Mouse (Mus musculus) heart, adult 11 months (tissue): ENCODE data around the gene Pgd.
A peak's percentile ranks its signal among the peaks of the same experiment; 100 is the strongest.

ENCODE experiments used
- DNase-seq: peaks from one replicate; pipeline ENCODE4 v3.0.0; 2022

Gene Pgd

DNA sequence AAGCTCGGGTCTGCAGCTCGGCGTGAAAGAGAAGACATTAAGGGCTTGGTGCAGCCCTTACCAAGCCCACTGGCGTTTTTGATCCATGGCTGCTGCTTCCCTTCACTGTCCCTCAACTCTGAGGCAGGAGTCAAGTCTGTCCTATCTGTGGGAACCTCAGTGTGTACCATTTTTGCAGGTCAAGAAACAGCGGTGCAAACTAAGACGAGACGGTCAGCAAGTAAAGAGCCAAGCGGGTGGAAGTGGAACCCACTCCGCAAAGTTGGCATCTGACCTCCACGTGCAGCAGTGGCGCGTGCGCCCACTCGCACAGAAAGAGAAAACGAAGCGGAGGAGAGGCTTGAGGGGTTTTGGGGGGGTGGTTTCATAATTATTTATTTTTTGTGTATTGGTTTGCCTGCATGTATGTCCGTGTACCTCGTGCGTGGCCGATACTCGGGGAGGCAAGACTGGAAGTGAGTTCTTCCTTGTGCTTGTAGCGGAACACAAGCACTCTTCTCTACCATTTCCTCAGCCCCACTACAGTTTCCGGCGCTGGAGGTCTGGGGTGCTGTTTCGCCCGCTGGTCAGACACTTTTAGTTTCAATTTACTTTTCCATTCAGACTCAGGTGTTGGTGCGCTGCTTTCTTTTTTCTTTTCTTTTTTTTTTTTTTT, 513 bp upstream of the Pgd start:
- no peak for DNase-seq

DNA sequence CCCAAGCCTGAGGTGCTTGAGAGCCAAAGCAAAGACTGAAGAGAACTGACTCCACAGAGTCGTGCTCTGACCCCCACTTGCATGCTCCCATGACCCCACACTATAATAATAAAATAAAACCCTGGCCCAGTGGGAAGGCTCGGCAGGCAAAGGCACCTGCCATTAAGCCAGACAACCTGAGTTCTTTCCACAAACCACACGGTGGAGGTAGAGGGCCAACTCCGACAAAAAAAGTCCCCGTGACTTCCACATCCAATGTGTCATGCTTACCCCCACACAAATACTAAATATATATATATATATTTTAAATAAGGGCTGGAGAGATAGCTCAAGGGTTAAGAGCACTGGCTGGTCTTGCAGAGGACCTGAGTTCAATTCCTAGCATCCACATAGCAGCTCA, 2.4 kb downstream of the Pgd start:
- DNase-seq = no peak

DNA sequence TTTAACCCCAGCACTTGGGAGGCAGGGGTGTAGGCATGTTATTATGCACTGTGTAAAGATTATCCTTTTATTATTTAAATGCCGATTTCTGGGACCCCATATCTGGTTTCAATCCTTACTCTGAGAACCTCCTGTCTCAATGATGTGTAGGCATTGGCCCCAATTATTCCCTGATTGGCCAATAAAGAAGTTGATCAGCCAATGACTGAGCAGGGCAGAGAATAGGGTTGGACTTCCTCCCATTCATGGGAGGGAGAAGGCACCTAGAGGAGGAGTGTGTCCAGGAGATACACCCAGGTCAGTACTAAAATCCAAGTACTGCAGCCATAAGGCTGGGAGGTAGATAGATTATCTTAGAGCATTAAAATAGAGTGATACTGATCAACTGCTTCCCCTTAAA, 3.4 kb downstream of the Pgd start:
- DNase-seq = no peak

DNA sequence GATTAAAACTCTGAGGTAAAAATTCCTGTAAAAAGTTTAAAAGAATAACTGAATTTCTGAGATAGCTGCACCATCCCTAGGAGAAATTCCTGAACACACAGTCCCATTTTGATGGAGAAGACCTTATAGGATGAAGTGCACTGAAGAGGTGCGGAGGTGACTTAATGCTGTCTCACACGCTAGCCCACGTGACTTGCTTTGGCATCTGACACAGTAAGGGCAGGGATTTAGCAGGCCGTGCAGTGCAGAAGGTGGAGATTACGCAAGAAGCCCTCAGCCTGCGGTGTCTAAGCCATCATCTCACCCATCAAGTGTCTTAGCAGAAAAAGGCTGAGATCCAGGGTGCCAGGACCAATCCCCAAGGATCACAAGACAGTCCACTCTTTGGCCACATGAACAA, 5.4 kb downstream of the Pgd start:
- DNase-seq = no peak

DNA sequence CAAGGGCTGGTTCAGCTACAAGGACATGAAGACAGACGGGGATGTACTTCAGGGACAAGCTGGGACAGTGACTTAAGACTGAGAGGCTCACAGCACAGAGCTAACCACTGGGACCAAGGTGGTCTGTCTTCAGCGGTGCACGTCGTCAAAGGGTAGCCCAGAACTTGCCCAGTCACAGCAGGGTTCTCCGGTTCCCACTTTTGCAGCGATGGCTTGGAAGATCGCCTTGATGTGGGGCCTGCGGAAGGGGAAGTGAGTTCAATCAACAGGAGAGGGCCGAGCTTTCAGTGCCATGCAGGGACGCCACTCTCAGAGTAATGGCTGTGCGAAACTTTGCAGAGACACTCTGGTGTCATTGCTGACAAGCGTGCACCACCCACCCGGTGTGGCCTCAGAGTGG, 6.7 kb downstream of the Pgd start:
- DNase-seq = peak; percentile 94

DNA sequence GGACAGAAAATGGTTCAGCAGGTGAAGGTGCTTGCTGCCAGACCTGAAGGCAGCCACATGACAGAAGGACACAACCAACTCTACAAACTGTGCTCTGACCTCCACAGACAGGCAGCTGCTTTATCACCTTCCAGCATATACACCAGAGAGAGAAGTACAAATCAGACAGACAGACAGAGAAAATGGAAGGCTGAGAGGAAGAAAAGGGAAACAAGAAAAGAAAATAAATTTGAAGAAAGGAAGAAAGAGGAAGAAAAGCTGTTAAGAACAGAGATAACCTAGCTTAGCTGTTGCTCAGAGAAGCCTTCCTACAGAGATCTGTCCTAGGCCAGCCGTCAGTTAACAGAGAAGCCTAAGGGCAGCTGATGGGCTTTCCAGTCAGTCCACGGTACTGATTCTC, 7.4 kb downstream of the Pgd start:
- no peak for DNase-seq

DNA sequence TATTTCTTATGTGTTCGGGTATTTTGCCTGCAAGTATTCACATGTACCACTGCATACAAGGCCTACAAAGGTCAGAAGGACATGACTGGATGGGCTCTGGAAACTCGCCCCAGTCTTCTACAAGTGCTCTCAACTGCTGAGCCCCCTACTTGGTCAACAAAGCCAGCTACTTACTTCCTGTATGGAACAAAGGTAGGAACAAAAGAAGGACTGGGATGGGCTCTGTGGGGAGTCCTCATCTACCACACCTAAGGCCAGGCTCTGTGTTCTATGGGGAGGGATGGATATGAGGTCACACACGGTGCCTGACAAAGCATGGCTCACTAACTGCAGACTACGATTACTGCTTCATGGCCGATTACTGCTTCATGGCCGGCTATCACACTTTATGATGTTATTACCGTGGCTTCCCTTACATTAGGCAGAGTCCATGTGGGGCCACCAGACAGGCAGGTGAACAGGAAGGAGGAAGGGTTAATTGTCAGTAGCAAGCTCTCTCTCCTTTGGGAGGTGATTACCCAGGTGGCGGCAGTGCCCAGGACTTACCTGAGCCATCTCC, 9.1 kb downstream of the Pgd start:
- no peak for DNase-seq

DNA sequence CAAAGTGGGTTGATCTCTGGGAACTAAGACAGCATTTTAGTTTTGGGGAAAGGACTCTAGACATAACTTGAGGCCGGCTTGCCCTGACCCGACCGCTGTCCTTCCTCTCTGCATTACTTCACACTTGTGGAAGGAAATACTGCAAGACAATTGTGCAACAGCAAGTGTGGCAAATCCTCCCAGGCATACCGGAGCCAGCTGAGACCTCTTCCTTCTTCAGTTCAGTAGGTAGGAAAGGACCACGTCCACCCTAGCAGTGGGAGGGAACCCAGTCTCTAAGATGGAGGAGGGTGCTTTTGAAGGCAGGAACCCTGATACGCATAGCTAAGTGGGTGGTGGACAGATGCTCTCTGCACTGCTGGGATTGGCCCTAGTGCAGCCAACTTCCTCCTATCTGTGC, 10.9 kb downstream of the Pgd start:
- peak; percentile 95 for DNase-seq

DNA sequence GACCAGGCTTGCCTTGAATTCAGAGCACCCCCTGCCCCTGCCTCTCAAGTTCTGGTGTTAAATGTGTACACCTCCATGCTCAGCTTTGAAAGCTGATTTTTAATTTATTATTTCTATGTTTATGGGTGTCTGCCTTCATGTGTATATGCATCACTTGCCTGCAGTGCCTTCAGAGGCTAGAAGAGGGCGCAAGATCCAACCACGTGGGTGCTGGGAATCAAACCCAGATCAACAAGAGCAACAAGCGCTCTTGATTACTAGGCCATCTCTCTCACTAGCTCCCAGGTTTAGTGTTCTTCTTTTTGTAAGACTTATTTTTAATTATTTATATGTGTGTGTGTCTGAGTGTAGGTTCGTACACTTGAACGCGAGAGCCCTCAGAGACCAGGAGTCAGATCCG, 11.7 kb downstream of the Pgd start:
- no peak for DNase-seq

DNA sequence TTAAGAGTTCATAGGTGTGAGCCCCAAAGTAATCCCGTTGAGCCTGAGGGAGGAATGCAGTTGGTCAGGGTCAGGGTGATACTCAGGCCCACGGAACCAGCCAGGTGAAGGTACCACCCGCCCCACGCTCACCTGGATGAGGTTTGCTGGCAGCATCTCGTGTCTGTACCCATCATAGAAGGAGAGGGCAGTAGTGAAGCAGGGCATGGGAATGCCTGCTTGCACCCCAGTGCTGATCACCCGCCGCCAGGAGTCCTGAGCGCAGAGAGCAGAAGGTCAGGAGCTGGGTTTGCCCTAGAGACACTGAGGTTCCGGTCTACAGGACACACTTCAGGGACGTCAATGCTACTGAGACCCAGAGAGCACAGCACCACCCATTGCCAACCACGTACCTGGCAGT, 15.8 kb downstream of the Pgd start:
- DNase-seq = peak; percentile 90

DNA sequence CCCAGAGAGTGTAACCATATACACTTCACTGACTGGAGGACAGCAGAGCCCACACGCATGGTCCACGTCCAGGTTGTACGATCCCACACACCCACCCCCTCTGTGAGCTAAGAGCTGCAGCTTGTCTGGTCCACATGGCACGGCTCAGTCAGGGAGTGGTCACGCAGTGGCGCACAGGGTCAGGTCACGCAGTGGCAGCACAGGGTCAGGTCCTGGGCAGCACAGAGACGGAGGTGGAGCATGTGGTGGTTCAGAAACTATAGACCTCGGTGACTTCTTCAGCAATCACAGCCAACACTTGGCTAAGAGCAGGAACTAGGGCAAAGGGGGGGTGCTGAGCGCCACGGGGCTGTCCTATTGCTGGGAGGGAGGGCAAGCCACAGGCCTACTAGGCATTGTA, 16.3 kb downstream of the Pgd start:
- DNase-seq = peak; percentile 90

DNA sequence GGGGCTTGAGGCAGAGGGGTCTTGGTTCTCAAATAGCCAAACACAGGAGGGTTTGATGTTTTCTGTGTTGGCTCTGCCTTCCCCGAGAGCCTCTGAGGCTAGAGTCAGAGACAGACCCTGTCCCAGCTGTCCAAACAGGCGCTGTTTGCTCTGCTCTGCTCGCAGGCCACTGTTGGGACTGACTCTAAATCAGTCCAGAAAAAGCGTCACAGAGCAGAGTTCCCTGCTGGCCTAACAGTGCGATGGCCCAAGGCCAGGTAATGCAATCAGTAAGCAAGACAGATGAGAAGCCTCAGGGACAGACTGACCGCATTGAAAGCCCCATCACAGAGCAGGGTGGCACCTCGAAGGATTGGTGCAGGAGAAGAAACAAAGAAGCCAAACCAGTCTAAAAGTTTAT, 17.0 kb downstream of the Pgd start:
- DNase-seq = peak; percentile 94

DNA sequence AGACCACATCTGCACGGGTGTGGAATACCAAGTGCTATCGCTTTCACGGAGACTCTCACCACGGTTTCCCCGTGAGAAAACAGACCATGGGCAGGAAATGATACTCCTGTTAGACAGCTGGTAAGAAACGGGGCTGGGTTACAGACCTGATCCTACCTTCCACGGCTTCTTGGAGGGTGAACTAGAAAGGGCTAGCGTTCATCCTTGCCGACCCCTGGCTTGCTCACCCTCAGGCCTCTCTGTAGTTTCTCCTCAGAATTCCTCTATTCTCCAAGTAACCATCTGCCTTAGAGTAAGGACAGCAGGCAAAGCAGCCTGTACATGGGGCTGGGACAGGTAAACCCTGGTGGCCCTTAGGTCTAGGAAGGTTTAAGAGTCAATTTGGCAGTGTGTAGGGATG, 17.4 kb downstream of the Pgd start:
- DNase-seq = peak; percentile 85

DNA sequence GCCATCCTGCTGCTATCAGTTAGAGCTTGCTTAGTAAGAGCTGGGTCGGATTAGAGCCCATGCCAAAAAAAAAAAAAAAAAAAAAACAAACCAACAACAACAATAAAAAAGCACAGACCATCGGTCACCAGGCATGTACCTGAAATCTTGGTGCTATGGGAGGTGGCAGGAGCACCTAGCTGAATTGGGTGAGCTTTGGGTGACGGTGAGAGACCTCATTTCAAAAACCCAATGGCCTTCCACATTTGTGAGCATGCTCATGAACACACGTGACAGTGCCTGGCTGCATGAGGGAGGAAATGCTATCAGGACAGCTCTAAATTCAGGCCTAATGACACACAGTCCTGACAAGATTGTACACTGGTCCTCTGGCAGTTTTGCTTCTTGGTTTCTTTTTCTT, 18.5 kb downstream of the Pgd start:
- DNase-seq = peak; percentile 80

DNA sequence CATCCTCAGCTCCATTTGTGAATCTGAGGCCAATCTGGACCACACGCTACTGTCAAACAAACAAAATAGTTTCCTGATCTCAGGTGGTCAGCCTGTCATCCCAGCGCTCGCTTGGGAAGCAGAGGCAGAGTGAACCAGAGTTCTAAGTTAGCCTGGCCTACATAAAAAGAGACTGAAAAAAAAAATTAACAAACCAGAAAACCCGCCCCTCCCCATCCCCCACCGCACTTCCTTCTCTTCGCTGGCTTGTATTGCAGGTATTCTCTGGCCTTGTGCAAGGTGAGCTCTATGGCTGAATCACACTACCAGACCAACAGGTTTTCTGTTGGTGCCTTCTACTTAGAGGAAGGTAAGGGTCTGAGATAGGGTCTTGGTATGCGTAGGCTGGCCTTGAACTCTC, 19.0 kb downstream of the Pgd start:
- peak; percentile 72 for DNase-seq

DNA sequence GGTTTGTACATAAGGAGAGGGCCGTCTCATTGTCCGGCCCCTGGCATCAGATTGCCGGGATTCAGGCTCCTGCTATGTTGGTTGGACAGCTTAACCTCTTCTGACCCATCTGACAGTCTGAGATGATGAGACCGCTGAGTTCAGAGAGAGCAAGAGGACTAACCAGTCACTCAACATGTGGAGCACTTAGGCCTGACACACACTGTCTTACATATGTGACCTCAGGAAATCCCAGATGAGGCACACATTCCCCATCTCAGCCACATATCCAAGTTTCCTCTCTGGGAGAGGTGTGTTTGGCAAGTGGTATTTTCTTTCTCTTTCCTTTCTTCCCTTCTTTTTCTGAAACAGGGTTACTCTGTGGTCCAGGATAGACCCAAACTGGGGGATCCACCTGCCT, 21.4 kb downstream of the Pgd start:
- no peak for DNase-seq

DNA sequence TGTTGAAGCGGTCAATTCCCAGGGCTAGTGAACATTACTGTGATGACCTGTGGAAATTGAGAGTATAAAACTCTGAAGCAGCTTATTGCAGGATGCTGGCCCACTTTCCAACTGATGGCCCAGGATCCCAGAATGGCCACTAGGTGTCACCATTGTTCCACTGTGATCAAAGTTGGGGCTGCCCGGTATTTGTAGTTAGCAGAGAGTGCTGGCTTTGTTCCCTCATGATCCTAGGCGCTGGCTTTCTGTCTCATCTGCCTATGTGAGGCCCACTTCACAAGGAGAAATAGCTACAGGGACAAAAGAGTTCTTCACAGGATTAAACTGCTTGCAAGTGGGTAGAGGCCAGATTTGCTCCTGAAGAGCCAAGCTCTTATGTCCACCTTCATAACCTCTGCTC, 22.1 kb downstream of the Pgd start:
- peak; percentile 97 for DNase-seq

DNA sequence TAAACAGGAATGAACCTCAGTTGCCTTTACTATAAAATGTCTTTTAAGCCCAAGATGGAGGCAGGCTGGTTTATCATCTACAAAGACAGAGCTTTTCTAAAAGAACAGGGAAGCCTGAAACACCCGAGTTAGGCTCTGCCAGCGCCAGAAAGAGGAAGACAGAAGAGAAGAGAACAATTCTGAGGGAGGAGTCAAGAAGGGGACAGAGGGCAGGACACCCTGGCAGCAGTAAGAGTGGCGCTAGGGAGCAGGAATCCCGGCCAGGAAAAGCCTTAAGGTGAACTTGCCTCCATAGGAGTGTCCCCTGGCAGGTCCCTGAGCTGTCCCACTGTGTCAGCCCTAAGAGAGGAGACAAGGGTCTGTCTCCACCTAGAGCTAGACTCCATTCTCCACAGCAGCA, 23.0 kb downstream of the Pgd start:
- DNase-seq = peak; percentile 85

DNA sequence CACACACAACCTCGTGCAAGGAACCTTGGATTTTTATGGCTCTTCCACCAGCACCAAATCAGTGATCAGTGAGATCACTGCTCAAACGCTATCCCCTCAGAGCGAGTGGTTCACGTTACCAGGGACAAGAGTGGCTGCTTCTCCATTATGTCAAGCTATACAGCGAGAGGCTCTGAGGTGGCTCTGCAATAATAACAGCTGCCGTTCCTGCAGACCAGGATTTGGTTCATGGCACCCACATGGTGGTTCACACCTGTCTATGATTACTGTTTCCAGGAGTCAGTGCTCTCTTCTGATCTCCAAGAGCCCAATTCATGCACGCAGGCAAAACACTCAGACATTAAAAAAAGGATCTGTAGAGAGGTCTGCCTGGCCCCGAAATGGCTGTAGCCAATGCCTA, 28.1 kb downstream of the Pgd start:
- peak; percentile 79 for DNase-seq

DNA sequence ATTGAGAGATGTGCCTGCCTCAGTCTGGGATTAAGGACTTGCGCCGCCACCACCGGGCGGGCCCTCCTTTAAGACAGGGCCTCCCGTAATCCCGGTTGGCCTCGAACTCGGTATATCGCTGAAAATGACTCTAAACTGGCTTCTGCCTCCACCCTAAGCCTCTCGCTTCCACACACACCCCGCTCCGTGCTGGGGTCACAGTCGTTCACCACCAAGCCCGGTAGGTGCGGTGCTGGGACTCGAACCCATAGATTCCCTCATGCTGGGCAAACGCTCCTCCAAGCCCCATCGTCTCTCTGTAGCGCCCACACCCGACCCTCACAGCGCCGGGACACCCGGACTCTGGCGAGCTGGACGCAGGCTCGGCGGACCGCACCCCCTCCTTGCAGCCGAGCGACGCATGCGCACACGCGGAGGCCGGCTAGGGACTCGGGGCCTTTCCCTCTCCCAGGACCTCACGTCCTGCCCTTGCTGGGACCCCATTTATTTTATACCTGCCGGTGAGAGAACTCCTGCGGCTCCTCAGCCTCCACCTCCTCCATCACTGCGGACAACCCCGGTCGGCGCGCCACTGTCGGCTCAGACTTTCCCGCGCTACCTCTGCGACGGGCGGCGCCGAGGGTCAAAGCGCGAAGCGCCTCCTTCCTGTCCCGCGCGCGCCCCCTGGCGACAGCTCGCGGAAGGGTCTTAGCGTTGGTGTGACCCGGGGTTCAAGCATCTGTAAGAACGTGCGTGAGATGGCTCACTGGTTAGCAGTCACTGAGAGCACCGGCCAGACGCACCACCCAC, 29.4 kb downstream of the Pgd start, which contains the start of gene Cenps:
Cenps (minus strand) TSS at position 648 of the 789 bp plus-strand sequence.
- peak; percentile 98 for DNase-seq

DNA sequence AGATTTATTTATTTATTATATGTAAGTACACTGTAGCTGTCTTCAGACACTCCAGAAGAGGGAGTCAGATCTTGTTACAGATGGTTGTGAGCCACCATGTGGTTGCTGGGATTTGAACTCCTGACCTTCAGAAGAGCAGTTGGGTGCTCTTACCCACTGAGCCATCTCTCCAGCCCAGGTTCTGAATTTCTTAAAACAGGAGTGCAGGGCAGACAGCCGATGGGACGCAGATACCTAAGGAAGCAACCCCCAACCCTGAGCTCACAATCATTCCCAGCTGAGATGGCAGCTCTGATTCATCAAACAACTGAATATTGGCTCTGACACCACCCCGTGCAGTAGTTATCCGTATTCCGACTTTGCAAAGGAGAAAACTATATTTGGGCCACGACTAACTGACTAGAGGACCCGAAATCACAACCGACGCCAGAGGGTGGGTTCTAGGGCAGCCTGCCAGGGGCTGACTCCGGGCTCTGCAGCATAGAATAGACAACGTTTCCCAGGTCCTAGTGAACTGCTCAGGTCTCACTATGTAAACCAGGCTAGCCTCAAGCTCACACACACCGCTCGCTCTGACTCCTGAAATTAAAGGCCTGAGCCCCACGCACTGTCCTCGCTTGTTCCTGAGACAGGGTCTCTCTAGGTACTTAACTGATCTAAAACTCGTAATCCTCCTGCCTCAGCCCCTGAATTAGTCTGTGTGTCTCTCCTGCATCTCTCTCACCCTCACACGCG, 30.3 kb downstream of the Pgd start:
- DNase-seq = peak; percentile 89

DNA sequence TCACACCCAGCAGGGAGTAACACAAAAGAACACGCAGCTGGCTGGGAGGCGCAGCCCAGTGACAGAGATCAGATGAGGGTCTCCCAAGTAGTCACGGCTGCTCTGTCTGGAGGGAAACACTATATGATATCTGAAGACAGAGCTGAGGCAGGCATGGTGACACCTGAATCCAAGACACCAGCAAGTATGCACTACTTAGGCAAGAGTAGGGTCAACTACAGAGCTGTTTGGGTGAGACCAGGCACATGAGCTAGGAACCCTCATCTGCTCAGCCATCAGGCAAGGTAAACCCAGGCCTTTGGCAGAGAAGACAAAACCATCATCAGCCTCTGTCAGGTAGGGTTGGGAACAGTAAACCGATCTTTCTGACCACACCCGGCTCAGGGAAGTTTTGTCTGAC, 33.2 kb downstream of the Pgd start:
- peak; percentile 79 for DNase-seq

DNA sequence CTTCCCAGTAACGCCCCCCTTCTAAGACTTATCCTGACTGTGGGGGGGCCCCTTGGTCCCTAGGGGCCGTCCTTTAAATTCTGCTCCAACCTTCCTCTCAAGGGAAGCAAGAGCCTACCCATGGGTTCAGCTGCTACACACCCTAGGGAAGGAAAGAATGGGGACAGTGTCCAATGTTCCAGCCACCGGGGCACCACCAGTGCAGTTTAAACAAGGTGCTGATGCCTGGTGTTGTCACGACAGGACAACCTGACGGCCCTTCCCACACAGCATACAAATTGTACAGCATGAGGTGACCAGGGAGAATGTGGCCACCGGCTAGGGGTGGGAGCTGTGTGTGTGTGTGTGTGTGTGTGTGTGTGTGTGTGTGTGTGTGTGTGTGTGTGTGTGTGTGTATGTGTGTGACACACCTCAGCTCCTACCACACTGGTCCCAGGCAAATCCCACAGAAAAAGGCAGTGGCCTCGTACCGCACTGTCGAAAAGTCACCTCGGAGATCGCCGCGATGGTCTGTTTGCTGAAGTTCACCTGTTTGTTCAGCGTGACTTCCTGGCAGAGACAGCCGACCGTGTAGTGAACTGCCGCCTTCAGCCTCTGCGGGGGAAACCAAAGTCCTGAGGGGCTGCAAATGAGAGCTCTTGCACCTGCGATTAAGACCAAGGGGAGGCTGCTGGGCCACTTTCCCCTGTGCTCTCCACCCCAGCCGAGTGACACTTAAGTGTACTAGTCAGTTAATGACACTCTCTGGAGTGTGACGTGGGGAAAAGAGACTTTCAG, 34.6 kb downstream of the Pgd start:
- DNase-seq = peak; percentile 90
